Mouse (Mus musculus): ENCODE measurements at regions not wholly inside any gene's neighbourhood (a gene's known extent, or its start where the extent isn't known, plus 50 kb on each side); places are given as distances from the start of the nearest gene placed in this dataset.

GRCm38 (mm10) chr11:19659511-19659910, 264.7 kb upstream of the Spred2 start:
- H3K4me1 ChIP-seq (replicated peaks; ENCODE audit: control insufficient read depth, insufficient read depth, low read length) = no peaks in the 10 kb centered on the region; the same call in 1 of the 2 replicates
- no peak overlapping the region for H3K27ac ChIP-seq (ENCODE audit: low read length)
- H3K36me3 ChIP-seq (ENCODE audit: control insufficient read depth, insufficient read depth) = no peaks in the 10 kb centered on the region
- H3K9me3 ChIP-seq (ENCODE audit: control insufficient read depth, low read length) = no peaks in the 10 kb centered on the region
- no peak overlapping the region for H3K4me2 ChIP-seq (ENCODE audit: low read length)
- ATAC-seq = no peak
- no peak overlapping the region for H3K9ac ChIP-seq (replicated peaks; ENCODE audit: low read depth, low read length)
- no peaks in the 10 kb centered on the region for H3K27me3 ChIP-seq (replicated peaks; ENCODE audit: control insufficient read depth, insufficient read depth, low read length)
- WGBS = 64% methylated on average over 4 of the region's 4 CpGs
- H3K4me3 ChIP-seq (replicated peaks; ENCODE audit: low read length) = no peak overlapping the region

- 91% methylated on average over 4 of the region's 4 CpGs for WGBS
- peaks cover 4% of the 10 kb centered on the region; the same call in 1 of the 2 replicates for H3K4me1 ChIP-seq (replicated peaks; ENCODE audit: control insufficient read depth, insufficient read depth, low read length)
- no peaks in the 10 kb centered on the region for H3K27me3 ChIP-seq (replicated peaks; ENCODE audit: control insufficient read depth, insufficient read depth, low read length)
- H3K9ac ChIP-seq (replicated peaks; ENCODE audit: low read depth, low read length) = no peak overlapping the region
- no peaks in the 10 kb centered on the region for H3K9me3 ChIP-seq (ENCODE audit: control insufficient read depth, low read length)
- H3K36me3 ChIP-seq (ENCODE audit: control insufficient read depth, insufficient read depth) = no peaks in the 10 kb centered on the region
- H3K27ac ChIP-seq (ENCODE audit: low read length) = no peak overlapping the region
- H3K4me3 ChIP-seq (replicated peaks; ENCODE audit: low read length) = no peak overlapping the region
- no peak for ATAC-seq
- H3K4me2 ChIP-seq (ENCODE audit: low read length) = no peak overlapping the region
Observed at GRCm38 (mm10) chr11:19666732-19667131, 257.4 kb upstream of the Spred2 start.

GRCm38 (mm10) chr11:19670853-19671530, 253.2 kb upstream of the Spred2 start:
- no peaks in the 10 kb centered on the region for H3K36me3 ChIP-seq (ENCODE audit: control insufficient read depth, insufficient read depth)
- H3K27ac ChIP-seq (ENCODE audit: low read length) = no peak overlapping the region
- 54% methylated on average over 13 of the region's 13 CpGs for WGBS
- ATAC-seq = peak; percentile 79
- no peaks in the 10 kb centered on the region for H3K27me3 ChIP-seq (replicated peaks; ENCODE audit: control insufficient read depth, insufficient read depth, low read length)
- no peak overlapping the region for H3K4me3 ChIP-seq (replicated peaks; ENCODE audit: low read length)
- H3K9me3 ChIP-seq (ENCODE audit: control insufficient read depth, low read length) = no peaks in the 10 kb centered on the region
- no peak overlapping the region for H3K9ac ChIP-seq (replicated peaks; ENCODE audit: low read depth, low read length)
- H3K4me1 ChIP-seq (replicated peaks; ENCODE audit: control insufficient read depth, insufficient read depth, low read length) = peaks cover 4% of the 10 kb centered on the region; the same call in 1 of the 2 replicates
- H3K4me2 ChIP-seq (ENCODE audit: low read length) = no peak overlapping the region

- H3K9ac ChIP-seq (replicated peaks; ENCODE audit: low read depth, low read length) = no peak overlapping the region
- H3K36me3 ChIP-seq (ENCODE audit: control insufficient read depth, insufficient read depth) = no peaks in the 10 kb centered on the region
- H3K27ac ChIP-seq (ENCODE audit: low read length) = no peak overlapping the region
- no peak for ATAC-seq
- H3K9me3 ChIP-seq (ENCODE audit: control insufficient read depth, low read length) = no peaks in the 10 kb centered on the region
- 44% methylated on average over 1 of the region's 1 CpGs for WGBS
- H3K4me1 ChIP-seq (replicated peaks; ENCODE audit: control insufficient read depth, insufficient read depth, low read length) = peaks cover 8% of the 10 kb centered on the region; the same call in 1 of the 2 replicates
- H3K27me3 ChIP-seq (replicated peaks; ENCODE audit: control insufficient read depth, insufficient read depth, low read length) = no peaks in the 10 kb centered on the region
- H3K4me3 ChIP-seq (replicated peaks; ENCODE audit: low read length) = no peak overlapping the region
- no peak overlapping the region for H3K4me2 ChIP-seq (ENCODE audit: low read length)
Observed at GRCm38 (mm10) chr11:19673012-19673411, 251.2 kb upstream of the Spred2 start.

- WGBS = 78% methylated on average over 1 of the region's 1 CpGs
- H3K27me3 ChIP-seq (replicated peaks; ENCODE audit: control insufficient read depth, insufficient read depth, low read length) = no peaks in the 10 kb centered on the region
Observed at GRCm38 (mm10) chr11:19676514-19676913, 247.7 kb upstream of the Spred2 start.

GRCm38 (mm10) chr11:19679041-19679440, 245.1 kb upstream of the Spred2 start:
- Histone ChIP-seq H3K4me2 (ENCODE audit: low read length) (no peak overlapping the region), H3K27me3 (replicated peaks; ENCODE audit: control insufficient read depth, insufficient read depth, low read length) (no peaks in the 10 kb centered on the region), H3K9me3 (ENCODE audit: control insufficient read depth, low read length) (no peaks in the 10 kb centered on the region), H3K9ac (replicated peaks; ENCODE audit: low read depth, low read length) (no peak overlapping the region), H3K4me3 (replicated peaks; ENCODE audit: low read length) (no peak overlapping the region), H3K36me3 (ENCODE audit: control insufficient read depth, insufficient read depth) (no peaks in the 10 kb centered on the region), H3K4me1 (replicated peaks; ENCODE audit: control insufficient read depth, insufficient read depth, low read length) (peaks cover 16% of the 10 kb centered on the region), H3K27ac (ENCODE audit: low read length) (no peak overlapping the region)
- peak; percentile 50; the same call in 1 of the 2 replicates for ATAC-seq
- WGBS = 20% methylated on average over 2 of the region's 2 CpGs

More at GRCm38 (mm10) chr11:19676514-19676913, 247.7 kb upstream of the Spred2 start:
- Histone ChIP-seq H3K9ac (replicated peaks; ENCODE audit: low read depth, low read length) (no peak overlapping the region), H3K4me3 (replicated peaks; ENCODE audit: low read length) (no peak overlapping the region), H3K4me1 (replicated peaks; ENCODE audit: control insufficient read depth, insufficient read depth, low read length) (peaks cover 16% of the 10 kb centered on the region), H3K27ac (ENCODE audit: low read length) (no peak overlapping the region), H3K4me2 (ENCODE audit: low read length) (no peak overlapping the region), H3K36me3 (ENCODE audit: control insufficient read depth, insufficient read depth) (no peaks in the 10 kb centered on the region), H3K9me3 (ENCODE audit: control insufficient read depth, low read length) (no peaks in the 10 kb centered on the region)
- ATAC-seq = peak; percentile 60

- Histone ChIP-seq H3K4me1 (replicated peaks; ENCODE audit: control insufficient read depth, insufficient read depth, low read length) (peaks cover 16% of the 10 kb centered on the region), H3K27me3 (replicated peaks; ENCODE audit: control insufficient read depth, insufficient read depth, low read length) (no peaks in the 10 kb centered on the region), H3K9me3 (ENCODE audit: control insufficient read depth, low read length) (no peaks in the 10 kb centered on the region; the same call in 1 of the 2 replicates), H3K4me2 (ENCODE audit: low read length) (no peak overlapping the region), H3K27ac (ENCODE audit: low read length) (no peak overlapping the region), H3K9ac (replicated peaks; ENCODE audit: low read depth, low read length) (no peak overlapping the region), H3K4me3 (replicated peaks; ENCODE audit: low read length) (no peak overlapping the region), H3K36me3 (ENCODE audit: control insufficient read depth, insufficient read depth) (no peaks in the 10 kb centered on the region)
- ATAC-seq = peak; percentile 67
- WGBS = 27% methylated on average over 5 of the region's 5 CpGs
Observed at GRCm38 (mm10) chr11:19679669-19680068, 244.5 kb upstream of the Spred2 start.

- Histone ChIP-seq H3K27ac (ENCODE audit: low read length) (no peak overlapping the region), H3K9me3 (ENCODE audit: control insufficient read depth, low read length) (no peaks in the 10 kb centered on the region), H3K27me3 (replicated peaks; ENCODE audit: control insufficient read depth, insufficient read depth, low read length) (no peaks in the 10 kb centered on the region), H3K4me1 (replicated peaks; ENCODE audit: control insufficient read depth, insufficient read depth, low read length) (no peaks in the 10 kb centered on the region), H3K4me3 (replicated peaks; ENCODE audit: low read length) (no peak overlapping the region), H3K4me2 (ENCODE audit: low read length) (no peak overlapping the region), H3K36me3 (ENCODE audit: control insufficient read depth, insufficient read depth) (no peaks in the 10 kb centered on the region), H3K9ac (replicated peaks; ENCODE audit: low read depth, low read length) (no peak overlapping the region)
- 69% methylated on average over 3 of the region's 3 CpGs for WGBS
- ATAC-seq = 0 out of 2 replicates have a peak, but pooled peaks have one; percentile 33
Observed at GRCm38 (mm10) chr11:19701198-19701597, 223.0 kb upstream of the Spred2 start.

GRCm38 (mm10) chr11:19708821-19709220, 215.4 kb upstream of the Spred2 start:
- no peak for ATAC-seq
- Histone ChIP-seq H3K27me3 (replicated peaks; ENCODE audit: control insufficient read depth, insufficient read depth, low read length) (no peaks in the 10 kb centered on the region), H3K9ac (replicated peaks; ENCODE audit: low read depth, low read length) (no peak overlapping the region), H3K9me3 (ENCODE audit: control insufficient read depth, low read length) (no peaks in the 10 kb centered on the region), H3K4me1 (replicated peaks; ENCODE audit: control insufficient read depth, insufficient read depth, low read length) (peaks cover 6% of the 10 kb centered on the region), H3K4me2 (ENCODE audit: low read length) (no peak overlapping the region), H3K36me3 (ENCODE audit: control insufficient read depth, insufficient read depth) (no peaks in the 10 kb centered on the region), H3K27ac (ENCODE audit: low read length) (no peak overlapping the region), H3K4me3 (replicated peaks; ENCODE audit: low read length) (no peak overlapping the region)
- WGBS = 91% methylated on average over 6 of the region's 6 CpGs
